Mouse (Mus musculus) urinary bladder, postnatal 14 days (tissue): ENCODE measurements around the gene Eid3.

Source experiments
- DNase-seq: peaks from one replicate; pipeline ENCODE4 v3.0.0; 2021; ENCODE audit warnings: low spot score

The Eid3 gene

DNA sequence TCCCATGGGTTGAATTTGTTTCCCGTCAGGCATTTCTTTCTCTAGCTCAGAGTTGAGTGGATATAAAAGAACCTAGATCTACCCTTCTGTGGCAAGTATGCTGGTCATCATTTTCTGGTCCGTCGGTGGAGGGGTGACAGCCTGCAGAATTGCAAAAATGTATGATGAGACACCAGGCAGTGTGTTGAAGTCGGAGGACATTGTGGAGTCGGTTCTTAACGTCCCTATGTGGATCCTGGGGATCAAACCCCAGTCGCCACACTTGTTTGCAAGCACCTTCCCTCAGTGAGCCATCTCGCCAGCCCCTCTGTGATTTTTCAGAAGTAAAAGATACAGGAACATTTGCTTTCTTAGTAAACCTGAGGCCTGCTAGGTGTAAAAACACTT is 5.5 kb upstream of the Eid3 start:
- DNase-seq = no peak

DNA sequence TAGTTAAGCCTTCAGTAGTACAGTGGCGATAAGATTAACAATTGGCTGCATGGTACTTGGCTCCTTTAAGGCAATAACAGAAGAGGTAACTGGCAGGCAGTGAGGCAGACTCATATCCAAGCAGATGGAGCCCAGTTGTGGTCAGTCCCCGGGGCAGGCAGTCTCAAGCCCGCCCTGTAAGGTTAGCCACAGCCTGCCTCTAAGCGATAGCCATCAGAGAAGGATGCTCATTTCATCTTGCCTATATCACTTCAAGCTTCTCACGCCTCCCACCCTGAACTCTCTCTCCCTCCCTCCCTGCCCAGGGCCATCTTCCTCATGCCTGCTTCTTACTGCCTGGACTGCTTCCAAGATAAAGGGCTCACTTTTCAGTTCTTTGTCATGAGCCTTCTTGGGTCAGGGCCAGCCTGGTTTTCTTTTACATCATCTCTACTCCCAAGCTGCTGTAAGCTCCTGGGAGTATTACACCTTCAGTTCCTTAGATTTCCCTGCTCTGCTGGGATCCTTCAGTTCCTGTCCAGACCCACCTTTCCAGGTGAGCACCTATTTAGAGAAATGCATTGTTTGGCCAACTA is 3.2 kb upstream of the Eid3 start:
- no peak for DNase-seq

DNA sequence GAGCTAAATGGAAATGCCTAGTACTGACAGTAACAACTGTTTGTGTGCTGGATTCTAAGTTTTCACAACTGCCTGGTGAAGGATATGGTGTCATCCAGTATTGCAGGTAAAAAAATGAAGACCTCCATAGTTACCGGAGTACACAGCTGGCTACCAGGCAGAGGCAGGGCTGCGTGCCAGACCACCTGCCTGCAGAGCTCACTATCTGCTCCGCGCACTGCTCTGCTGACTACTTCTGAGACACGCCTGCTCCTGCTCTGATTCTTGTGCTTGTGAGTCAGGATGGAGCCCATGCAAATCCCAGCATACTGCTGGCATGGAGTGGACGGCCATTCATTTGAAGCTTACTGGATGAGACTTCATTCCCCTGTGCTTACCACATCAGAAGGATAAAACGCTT is 2.6 kb upstream of the Eid3 start:
- DNase-seq = no peak

DNA sequence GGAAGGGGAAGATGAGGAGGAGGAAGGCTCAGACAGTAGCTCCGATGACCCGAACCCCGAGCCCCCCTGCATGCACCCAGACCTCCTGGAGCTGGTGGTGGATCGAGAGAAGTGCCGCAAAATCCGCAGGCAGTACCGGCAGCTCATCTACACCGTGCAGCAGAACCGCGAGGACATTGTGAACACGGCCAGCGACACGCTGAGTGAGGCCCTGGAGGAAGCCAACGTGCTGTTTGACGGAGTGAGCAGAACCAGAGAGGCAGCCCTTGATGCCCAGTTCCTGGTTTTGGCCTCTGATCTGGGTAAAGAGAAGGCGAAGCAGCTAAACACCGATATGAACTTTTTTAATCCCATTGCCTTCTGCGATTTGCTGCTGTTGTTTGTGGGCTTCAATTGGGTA is 406 bp downstream of the Eid3 start:
- DNase-seq = no peak

DNA sequence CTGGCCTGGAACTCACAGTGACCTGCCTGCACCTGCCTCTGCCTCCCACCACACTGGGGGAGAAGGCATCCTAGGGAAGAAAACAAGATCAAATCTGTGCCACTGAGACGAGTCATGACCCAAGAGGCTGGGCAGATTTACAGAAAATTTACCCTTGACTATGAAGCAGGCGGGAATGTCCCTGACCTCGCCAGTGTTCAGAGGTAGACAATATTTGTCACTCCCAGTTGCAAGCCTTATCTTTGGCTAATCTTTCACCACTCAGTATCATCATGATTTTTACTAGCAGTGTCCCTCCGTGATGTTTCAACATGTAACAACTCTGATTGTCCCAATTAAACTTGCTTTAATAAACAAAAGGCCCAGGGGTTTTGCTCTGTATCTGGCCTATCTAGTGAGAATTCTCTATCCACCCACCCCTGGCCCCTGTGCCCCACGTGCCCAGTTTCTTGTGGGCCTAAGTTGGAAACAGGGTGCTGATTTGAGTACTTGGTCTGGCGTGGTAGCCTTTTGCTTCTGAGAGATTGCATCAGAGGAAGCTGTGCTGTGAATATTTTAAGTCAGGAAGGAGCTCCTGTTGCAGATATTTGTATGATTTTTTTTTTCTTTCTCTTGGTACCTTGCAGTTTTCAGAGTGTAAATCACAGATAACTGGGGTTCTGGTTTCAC is 2.1 kb downstream of the Eid3 start:
- no peak for DNase-seq

DNA sequence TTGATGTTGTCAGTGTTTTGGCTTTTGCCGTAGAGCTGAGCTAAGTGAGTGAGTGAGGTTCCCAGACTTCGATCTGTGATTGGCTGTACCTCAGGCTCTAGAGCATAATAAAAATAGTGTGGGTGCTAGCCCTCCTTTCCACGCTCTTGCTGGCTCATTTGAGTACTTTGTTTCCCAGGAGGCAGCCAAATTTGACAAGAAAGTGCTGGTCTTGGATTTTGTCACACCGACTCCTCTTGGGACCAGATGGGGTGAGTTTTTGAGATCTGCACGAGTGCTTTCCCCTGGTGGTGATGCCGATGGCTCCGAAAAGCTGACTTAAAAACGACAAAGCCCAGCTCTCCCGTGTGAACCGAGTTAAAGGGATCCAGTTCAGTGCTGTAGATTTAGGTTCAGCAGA is 9.0 kb downstream of the Eid3 start:
- no peak for DNase-seq

GRCm38 (mm10) chr10:82876076-82876796 is 9.8 kb downstream of the Eid3 start:
- peak; percentile 27 for DNase-seq

DNA sequence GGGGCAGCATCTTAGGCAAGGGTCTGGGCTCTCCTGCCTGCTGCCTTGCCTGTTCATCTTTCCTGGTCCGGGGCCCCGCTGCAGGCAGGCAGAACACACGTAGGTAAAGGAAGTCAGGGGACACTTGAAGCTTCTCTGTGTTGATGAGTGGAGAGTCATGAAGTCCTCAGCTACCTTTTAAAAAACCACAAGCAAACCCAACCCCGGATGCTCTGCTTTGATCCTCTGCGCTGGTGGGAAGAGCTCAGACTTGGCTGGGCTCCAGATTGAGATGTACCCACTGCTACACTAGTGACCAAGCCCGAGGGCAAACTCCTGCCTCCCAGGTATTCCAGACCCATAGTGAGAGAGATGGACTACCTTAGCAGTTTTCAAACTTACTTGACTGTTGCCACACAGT is 20.9 kb downstream of the Eid3 start:
- DNase-seq = no peak

- no peak for DNase-seq
These were observed 22.1 kb downstream of the Eid3 start for GRCm38 (mm10) chr10:82888576-82888975.

DNA sequence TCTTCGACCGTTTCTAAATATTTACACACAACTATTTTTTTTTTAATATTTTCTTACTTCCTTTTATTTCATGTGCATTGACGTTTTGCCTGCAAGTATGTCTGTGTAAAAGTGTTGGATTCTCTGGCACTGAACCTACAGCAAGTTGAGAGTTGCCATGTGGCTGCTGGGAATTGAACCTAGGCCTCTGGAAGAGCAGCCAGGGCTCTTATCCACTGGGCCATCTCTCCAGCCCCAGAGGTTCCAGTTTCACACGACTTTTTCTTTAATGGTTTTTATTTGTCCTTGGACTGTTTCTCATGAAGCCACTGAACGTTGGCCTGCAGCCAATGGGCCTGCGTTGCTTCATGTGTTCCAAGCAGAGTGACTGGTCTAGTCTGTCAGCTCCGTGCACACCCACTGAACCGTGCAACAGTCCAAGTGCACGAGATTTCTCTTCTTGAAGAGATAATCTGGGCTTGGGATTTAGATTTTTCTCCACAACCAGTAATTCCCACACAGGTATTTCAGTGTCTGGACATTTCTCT is 23.1 kb downstream of the Eid3 start:
- peak; percentile 87 for DNase-seq

GRCm38 (mm10) chr10:82890936-82891335 is 24.5 kb downstream of the Eid3 start:
- DNase-seq = no peak

GRCm38 (mm10) chr10:82891427-82891826 is 25.0 kb downstream of the Eid3 start:
- no peak for DNase-seq

- DNase-seq = no peak
These were observed 26.1 kb downstream of the Eid3 start for GRCm38 (mm10) chr10:82892442-82893055.

GRCm38 (mm10) chr10:82893872-82894650 is 27.6 kb downstream of the Eid3 start:
- no peak for DNase-seq

GRCm38 (mm10) chr10:82897936-82898335 is 31.5 kb downstream of the Eid3 start:
- DNase-seq = no peak

GRCm38 (mm10) chr10:82898893-82899292 is 32.5 kb downstream of the Eid3 start:
- DNase-seq = no peak

DNA sequence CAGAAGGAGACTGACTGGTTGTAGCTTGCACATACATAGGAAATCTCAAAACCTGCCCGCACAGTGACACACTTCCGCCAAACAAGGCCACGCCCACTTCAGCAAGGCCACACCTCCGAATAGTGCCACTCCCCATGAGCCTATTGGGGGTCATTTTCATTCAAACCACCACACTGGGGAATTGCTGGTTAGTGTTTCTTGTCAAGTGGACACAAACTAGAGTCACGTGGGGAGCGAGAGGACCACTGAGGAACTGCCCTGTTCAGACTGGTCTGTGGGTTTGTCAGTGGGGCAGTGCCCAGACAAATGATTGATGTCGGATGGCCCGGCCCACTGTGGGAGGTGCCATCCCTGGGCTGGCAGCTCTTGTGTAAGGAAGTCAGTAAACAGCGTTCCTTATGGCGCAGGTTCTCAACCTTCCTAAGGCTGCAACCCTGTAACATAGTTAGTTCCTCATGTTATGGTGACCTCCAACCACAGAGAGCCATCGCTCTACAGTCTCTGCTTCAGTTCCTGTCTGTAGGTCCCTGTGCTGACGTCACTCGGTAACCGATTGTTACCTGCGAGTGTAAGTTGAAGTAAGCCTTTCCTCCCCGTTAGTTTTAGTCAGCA is 33.5 kb downstream of the Eid3 start:
- no peak for DNase-seq

DNA sequence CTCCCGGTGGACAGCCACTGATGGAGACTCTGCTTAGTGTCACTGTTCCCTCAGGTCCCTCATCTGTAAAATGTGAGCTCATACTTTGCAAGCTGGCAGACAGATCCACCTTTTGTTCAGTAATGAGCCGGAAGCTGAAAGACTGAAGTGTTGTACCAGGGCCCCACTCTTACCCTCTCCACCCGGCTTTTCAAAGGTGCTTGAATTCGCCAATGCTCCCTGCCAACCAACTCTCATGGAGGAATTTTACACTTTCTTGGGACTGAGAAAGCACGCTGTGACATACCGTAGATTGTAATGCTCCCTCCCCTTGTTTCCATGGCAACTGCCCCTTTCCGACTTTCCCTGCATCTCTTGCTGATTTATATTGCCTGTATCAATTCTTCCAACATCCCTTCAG is 34.1 kb downstream of the Eid3 start:
- no peak for DNase-seq

GRCm38 (mm10) chr10:82901436-82901835 is 35.0 kb downstream of the Eid3 start:
- DNase-seq = peak; percentile 89

GRCm38 (mm10) chr10:82908526-82908925 is 42.1 kb downstream of the Eid3 start:
- DNase-seq = no peak

GRCm38 (mm10) chr10:82909382-82909781 is 43.0 kb downstream of the Eid3 start:
- peak; percentile 68 for DNase-seq

DNA sequence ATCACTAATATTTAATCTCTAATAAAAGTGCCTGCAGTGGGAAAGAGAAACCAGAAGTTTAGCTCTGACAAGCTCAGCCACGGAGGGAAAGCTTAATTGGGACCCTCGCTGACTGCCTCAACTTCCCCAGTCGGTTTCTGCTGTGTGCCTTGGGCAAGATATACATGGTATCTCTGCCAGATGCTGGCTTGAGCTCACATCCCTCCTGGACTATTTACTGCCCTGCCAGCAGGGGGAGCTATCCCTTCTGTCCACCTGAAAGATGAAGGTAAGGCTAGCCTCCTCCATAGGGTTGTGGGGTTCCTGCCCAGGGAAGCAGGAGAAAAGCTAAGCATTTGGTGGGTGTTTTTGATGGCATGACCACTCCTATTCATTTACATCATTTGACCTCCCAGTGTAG is 43.8 kb downstream of the Eid3 start:
- DNase-seq = peak; percentile 10
